Mouse (Mus musculus) ES-E14 (cell line): ENCODE results near the gene Fam180a. TPM values are rescaled to one million over a fixed set of nuclear protein-coding genes. Genes with fewer than 3 reads are reported as not detected.

Source experiments
- DNase-seq: peaks from one replicate; pipeline ENCODE4 v3.0.0-alpha.2; 2013; ENCODE audit warnings: low read depth, low spot score
- H3K27ac ChIP-seq: 2 replicates; pipeline ENCODE4 v1.5.1; 2012; ENCODE audit warnings: low read depth, mild to moderate bottlenecking, low read length, moderate library complexity, mixed read lengths; ENCODE audit not compliant: poor library complexity, insufficient read depth, severe bottlenecking
- H3K36me3 ChIP-seq: 2 replicates; pipeline ENCODE4 v1.6.1; 2012; ENCODE audit warnings: mild to moderate bottlenecking, low read length, moderate library complexity, mixed read lengths; ENCODE audit not compliant: control insufficient read depth, poor library complexity, insufficient read depth, severe bottlenecking
- H3K4me1 ChIP-seq, 2 experiments: fragments of 150-350 bp in 1 of 2; sonication (generic) in 1 of 2; 2 replicates each; pipeline ENCODE4 v1.6.1; 2012; ENCODE audit warnings: low read length in 2 of 2, mild to moderate bottlenecking in 1 of 2, mixed read lengths in 1 of 2; ENCODE audit not compliant: control insufficient read depth in 2 of 2, insufficient read depth in 2 of 2, poor library complexity in 1 of 2
- H3K4me3 ChIP-seq, 2 experiments: fragments of 150-350 bp in 1 of 2; sonication (generic) in 1 of 2; 2 replicates each; pipeline ENCODE4 v1.5.1; 2012; ENCODE audit warnings: low read length in 2 of 2, low read depth in 1 of 2, mild to moderate bottlenecking in 1 of 2, mixed read lengths in 1 of 2; ENCODE audit not compliant: insufficient read depth in 1 of 2, poor library complexity in 1 of 2, severe bottlenecking in 1 of 2
- H3K9ac ChIP-seq: 2 replicates; pipeline ENCODE4 v1.6.1; 2012; ENCODE audit warnings: low read depth, mild to moderate bottlenecking, low read length, mixed read lengths; ENCODE audit not compliant: poor library complexity, insufficient read depth, severe bottlenecking
- H3K9me3 ChIP-seq: fragments of 150-350 bp; sonication (generic); 2 replicates; pipeline ENCODE4 v1.6.1; 2012; ENCODE audit warnings: low read depth, mild to moderate bottlenecking, low read length; ENCODE audit not compliant: control insufficient read depth, insufficient read depth
- CHD2 ChIP-seq: IDR thresholded peaks from 2 replicates; pipeline ENCODE4 v1.6.1; 2014; ENCODE audit warnings: mild to moderate bottlenecking, low read depth, low read length, inconsistent platforms
- HCFC1 ChIP-seq: IDR thresholded peaks from 2 replicates; pipeline ENCODE4 v1.6.1; 2012; ENCODE audit warnings: low read length, inconsistent platforms, borderline replicate concordance; ENCODE audit not compliant: insufficient read depth
- MAFK ChIP-seq: IDR thresholded peaks from 2 replicates; pipeline ENCODE4 v1.6.1; 2014; ENCODE audit warnings: mild to moderate bottlenecking, low read depth, low read length, inconsistent platforms; ENCODE audit not compliant: insufficient read depth
- ZC3H11A ChIP-seq: IDR thresholded peaks from 2 replicates; pipeline ENCODE4 v1.6.1; 2012; ENCODE audit warnings: low read depth, mild to moderate bottlenecking, inconsistent platforms, low read length, borderline replicate concordance
- ZNF384 ChIP-seq: IDR thresholded peaks from 2 replicates; pipeline ENCODE4 v1.6.1; 2012; ENCODE audit warnings: low read depth, low read length, inconsistent platforms
- in situ Hi-C, 2 experiments: fragments of 600-800 bp; cut with MboI; formaldehyde crosslinking; loops; one replicate each; pipeline ENCODE4 v1.15.1; 2025; ENCODE audit warnings: low sequenced_read_pairs in 2 of 2, inconsistent platforms in 1 of 2; ENCODE audit not compliant: unreplicated experiment in 2 of 2
- total RNA-seq: library from RNA; depleted of rRNA; stranded (reverse); fragments of 300-350 nt; gene quantifications from 2 replicates; pipeline ENCODE4 v1.2.3, GENCODE M21; 2012

Gene Fam180a
- total RNA-seq, 1 experiment: 0.13 TPM

- DNase-seq: no peak
- no peak for TF ChIP-seq ZNF384
- TF ChIP-seq CHD2: no peak
- no peak for TF ChIP-seq ZC3H11A
- H3K36me3 ChIP-seq: no peaks in the 10 kb centered on the region
- no peaks in the 10 kb centered on the region for H3K9me3 ChIP-seq
- no peak overlapping the region for H3K27ac ChIP-seq
- in situ Hi-C loops: no loop called here
- H3K9ac ChIP-seq: no peak overlapping the region
- H3K4me1 ChIP-seq: no peaks in the 10 kb centered on the region
- no peak overlapping the region for H3K4me3 ChIP-seq
Measured at GRCm38 (mm10) chr6:35323046-35323445, 2.9 kb downstream of the Fam180a start.

GRCm38 (mm10) chr6:35321105-35321504 is 4.8 kb downstream of the Fam180a start:
- in situ Hi-C loops: no loop called here
- Histone ChIP-seq H3K36me3 (no peaks in the 10 kb centered on the region), H3K9ac (no peak overlapping the region), H3K4me3 (no peak overlapping the region), H3K4me1 (no peaks in the 10 kb centered on the region), H3K27ac (no peak overlapping the region), H3K9me3 (no peaks in the 10 kb centered on the region)
- no peak for DNase-seq
- TF ChIP-seq CHD2 (no peak), ZNF384 (no peak), ZC3H11A (no peak), MAFK (no peak), HCFC1 (no peak)

GRCm38 (mm10) chr6:35319850-35320249 is 6.1 kb downstream of the Fam180a start:
- no peak overlapping the region for H3K27ac ChIP-seq
- no peaks in the 10 kb centered on the region for H3K36me3 ChIP-seq
- no peaks in the 10 kb centered on the region for H3K9me3 ChIP-seq
- in situ Hi-C loops: no loop called here
- no peak for DNase-seq
- H3K4me1 ChIP-seq: no peaks in the 10 kb centered on the region
- no peak for TF ChIP-seq MAFK
- no peak for TF ChIP-seq ZNF384
- TF ChIP-seq CHD2: no peak
- TF ChIP-seq ZC3H11A: no peak
- TF ChIP-seq HCFC1: no peak
- no peak overlapping the region for H3K4me3 ChIP-seq
- H3K9ac ChIP-seq: no peak overlapping the region

GRCm38 (mm10) chr6:35313520-35313919 is 12.4 kb downstream of the Fam180a start:
- no peak for DNase-seq
- no peaks in the 10 kb centered on the region for H3K4me1 ChIP-seq
- no peak for TF ChIP-seq MAFK
- TF ChIP-seq CHD2: no peak
- TF ChIP-seq ZC3H11A: no peak
- TF ChIP-seq ZNF384: no peak
- in situ Hi-C loops: no loop called here
- H3K27ac ChIP-seq: no peak overlapping the region
- H3K36me3 ChIP-seq: no peaks in the 10 kb centered on the region
- no peak overlapping the region for H3K9ac ChIP-seq
- H3K9me3 ChIP-seq: no peaks in the 10 kb centered on the region
- no peak overlapping the region for H3K4me3 ChIP-seq

DNA sequence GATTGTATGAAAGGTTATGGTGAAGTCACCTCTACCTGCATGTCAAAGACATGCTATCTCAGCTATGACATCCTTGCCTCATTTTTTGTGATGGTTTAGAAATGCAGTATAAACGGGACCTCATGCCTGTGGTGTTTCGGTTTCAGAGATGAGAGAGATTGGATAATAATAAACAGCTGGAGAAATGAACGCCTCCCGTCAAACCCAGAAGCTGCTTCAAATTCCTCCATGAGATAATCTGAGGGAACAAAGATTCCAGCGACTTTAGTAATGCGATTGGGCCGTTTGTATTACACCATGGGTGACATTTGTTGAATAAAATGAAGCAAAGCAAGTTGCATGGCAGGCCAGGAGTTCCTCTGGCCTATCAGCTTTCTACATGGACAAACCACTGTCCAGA is 16.5 kb downstream of the Fam180a start:
- Histone ChIP-seq H3K27ac (no peak overlapping the region), H3K4me1 (peaks cover 0 to 4% of the 10 kb centered on the region in 2 experiments; a peak in 1 of 4 replicates), H3K4me3 (no peak overlapping the region), H3K9ac (no peak overlapping the region), H3K36me3 (no peaks in the 10 kb centered on the region), H3K9me3 (no peaks in the 10 kb centered on the region)
- in situ Hi-C loops: no loop called here
- TF ChIP-seq MAFK (no peak), HCFC1 (no peak), CHD2 (no peak), ZNF384 (no peak), ZC3H11A (no peak)
- no peak for DNase-seq
